8 mouse cellular contexts compared by ENCODE assay signal in genomic region chr13:46501800-46502389, GRCm38 (mm10). TPM values are rescaled to one million over a fixed set of nuclear protein-coding genes. Genes with fewer than 3 reads are reported as not detected.
A peak's percentile ranks its signal among the peaks of the same experiment; 100 is the strongest.
DNase-seq lines count a peak whose midpoint lies in the region; ATAC-seq and TF ChIP-seq lines count a peak whose summit lies in the region.

TSS of gene Cap2 (plus strand) at chr13:46501848.

- H3K9ac ChIP-seq in hindbrain, embryonic 14.5 days, result peak within 1 kb of the TSS; percentile 56

- H3K36me3 ChIP-seq in hindbrain, embryonic 14.5 days (replicated peaks; ENCODE audit: control insufficient read depth, insufficient read depth), result no peaks in the 10 kb centered on the region

- 0 out of 2 replicates have a peak, but pooled peaks cover 4% of the 10 kb centered on the region for H3K4me1 ChIP-seq in hindbrain, embryonic 14.5 days (replicated peaks; ENCODE audit: control insufficient read depth, insufficient read depth, low read length)

- ATAC-seq in hindbrain, embryonic 14.5 days (ENCODE audit: low FRiP score), result peak; percentile 55; the same call in 1 of the 2 replicates

- intact Hi-C loops in gastrocnemius, adult 2 months (cut with DNase I), result loop anchor here (2.0 kb wide), 1 partner anchor 81 kb away; no protein-coding TSS in a partner anchor
- intact Hi-C loops in left cerebral cortex, adult 2 months (cut with DNase I), result loop anchor here (1.0 to 5.0 kb wide), 4 partner anchors 15 to 135 kb away; partner anchors contain the start of gene Rbm24

- peak; percentile 15; the same call in 1 of the 2 replicates for TF ChIP-seq CTCF in gastrocnemius, adult 2 months (IDR thresholded peaks at IDR 0.05)
- no peak; the same call in 1 of the 2 replicates for TF ChIP-seq CTCF in left cerebral cortex, adult 2 months (IDR thresholded peaks at IDR 0.05)

- H3K4me2 ChIP-seq in hindbrain, embryonic 14.5 days (replicated peaks), result peak within 1 kb of the TSS; percentile 90

- peak within 1 kb of the TSS; percentile 86 for H3K4me3 ChIP-seq in gastrocnemius, adult 2 months
- peak within 1 kb of the TSS; percentile 49 for H3K4me3 ChIP-seq in hindbrain, embryonic 14.5 days (replicated peaks; ENCODE audit: low read length)
- peak within 1 kb of the TSS; percentile 83 for H3K4me3 ChIP-seq in left cerebral cortex, adult 2 months

- 0 out of 2 replicates have a peak, but pooled peaks cover 9% of the 10 kb centered on the region for H3K27me3 ChIP-seq in hindbrain, embryonic 14.5 days (ENCODE audit: control insufficient read depth, insufficient read depth, low read length)

- H3K27ac ChIP-seq in gastrocnemius, adult 2 months, result peak within 1 kb of the TSS; percentile 98
- no peak within 1 kb of the TSS for H3K27ac ChIP-seq in hindbrain, embryonic 14.5 days
- H3K27ac ChIP-seq in left cerebral cortex, adult 2 months, result peak within 1 kb of the TSS; percentile 95

- under 1% methylated on average over 33 of the region's 42 CpGs for WGBS in hindbrain, embryonic 14.5 days

- peak; percentile 37 for DNase-seq in R1 (ENCODE audit: low read depth, low spot score)
- peak; percentile 85 to 92 for DNase-seq in cerebellum, postnatal 25 days
- DNase-seq in gastrocnemius, adult 2 months, result peak; percentile 94
- peak; percentile 45 for DNase-seq in hindbrain, embryonic 14.5 days (ENCODE audit: low spot score)
- DNase-seq in left cerebral cortex, adult 2 months (ENCODE audit: extremely low spot score in 1 of 2, low spot score in 2 of 2), result peak; percentile 88 to 92
- peak; percentile 75 for DNase-seq in lung, postnatal 36 days
- DNase-seq in retina, postnatal 7 days (ENCODE audit: low read depth, low spot score), result peak; percentile 39
- peak; percentile 87 to 92 for DNase-seq in thymus, postnatal 36 days

- no peaks in the 10 kb centered on the region for H3K9me3 ChIP-seq in hindbrain, embryonic 14.5 days (ENCODE audit: control insufficient read depth, low read length)

RNA-seq across cellular contexts. Expression of gene Cap2, which starts in this region (rescaled TPM):
- 100 to 1,000 TPM; 270 TPM for total RNA-seq in gastrocnemius, adult 2 months (2021)
- polyA plus RNA-seq in hindbrain, embryonic 14.5 days (2014; fragmentation: Nextera tagmentation; extraction: Ambion mirVana), result 7.3 and 8.8 TPM in 2 replicates
- 100 to 1,000 TPM; 264 to 278 TPM for total RNA-seq in left cerebral cortex, adult 2 months (2021)

Comparison
In these comparisons a context has a peak if more than half of its experiments do, and no peak if none do; other contexts are left out.
1. DNase-seq: peak in every context shown above with its lines; median percentile 94 in gastrocnemius, adult 2 months; 90 in left cerebral cortex, adult 2 months; 90 in thymus, postnatal 36 days; 88 in cerebellum, postnatal 25 days; 75 in lung, postnatal 36 days; 45 in hindbrain, embryonic 14.5 days; 39 in retina, postnatal 7 days; 37 in R1.